Mouse (Mus musculus) midbrain, embryonic 10.5 days (tissue): ENCODE measurements around the gene Diras1. TPM values are rescaled to one million over a fixed set of nuclear protein-coding genes. Genes with fewer than 3 reads are reported as not detected.

Experiments used
- DNase-seq: peaks from one replicate; pipeline ENCODE4 v3.0.0-alpha.2; 2017; ENCODE audit warnings: low spot score
- H3K27ac ChIP-seq: fragments of 300-500 bp; sonication (generic); replicated peaks from 2 replicates; pipeline ENCODE4 v1.5.1; 2016; ENCODE audit warnings: mild to moderate bottlenecking
- H3K27me3 ChIP-seq: fragments of 300-500 bp; sonication (generic); 2 replicates; pipeline ENCODE4 v1.6.1; 2016; ENCODE audit warnings: low read depth, mild to moderate bottlenecking; ENCODE audit not compliant: poor library complexity, severe bottlenecking
- H3K36me3 ChIP-seq: fragments of 300-500 bp; sonication (generic); 2 replicates; pipeline ENCODE4 v1.6.1; 2016; ENCODE audit warnings: mild to moderate bottlenecking, moderate library complexity
- H3K4me1 ChIP-seq: fragments of 300-500 bp; sonication (generic); 2 replicates; pipeline ENCODE4 v1.6.1; 2016
- H3K4me3 ChIP-seq: fragments of 300-500 bp; sonication (generic); 2 replicates; pipeline ENCODE4 v1.5.1; 2016; ENCODE audit warnings: mild to moderate bottlenecking, moderate library complexity
- H3K9me3 ChIP-seq: fragments of 300-500 bp; sonication (generic); replicated peaks from 2 replicates; pipeline ENCODE4 v1.6.1; 2016; ENCODE audit warnings: mild to moderate bottlenecking
- WGBS: fragments of 180-500 bp; shearing (Covaris S2); methylation state at CpG from one replicate; pipeline ENCODE4 v1.1.7; 2016; 5-methylcytosine and 5-hydroxymethylcytosine counted together
- polyA plus RNA-seq: library from polyadenylated mRNA; unstranded; fragments of >200 nt; fragmentation: Nextera tagmentation; extraction: Ambion mirVana; gene quantifications from 2 replicates; pipeline ENCODE4 v1.2.1, GENCODE M21; 2016

The Diras1 gene
- polyA plus RNA-seq, 1 experiment from 2014 or later: 3.0 TPM

DNA sequence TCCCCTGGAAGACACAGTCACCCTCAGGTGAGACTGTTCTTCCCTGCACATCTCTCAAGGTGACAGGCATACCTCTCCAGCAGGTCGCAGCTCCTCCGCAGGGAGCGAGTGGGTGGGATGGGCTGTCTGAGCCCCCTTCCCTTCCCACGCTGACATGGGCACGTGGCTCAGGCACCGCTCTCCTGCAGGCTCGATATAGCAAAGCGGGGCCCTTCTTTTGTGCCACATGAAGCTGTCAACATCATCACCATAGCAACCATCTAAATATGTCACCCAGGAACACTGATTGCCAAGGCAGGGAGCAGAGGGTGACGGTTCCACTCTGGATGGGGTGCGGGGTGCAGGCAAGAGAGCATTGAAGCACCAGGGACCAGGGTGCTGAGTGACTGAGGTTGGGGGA is 24.3 kb downstream of the Diras1 start:
- no peak for DNase-seq
- Histone ChIP-seq H3K27ac (no peak overlapping the region), H3K4me1 (peaks cover 32% of the 10 kb centered on the region), H3K4me3 (0 out of 2 replicates have a peak overlapping the region, but pooled peaks have one; percentile 5), H3K9me3 (no peaks in the 10 kb centered on the region), H3K27me3 (peaks cover 29% of the 10 kb centered on the region), H3K36me3 (no peaks in the 10 kb centered on the region)
- WGBS: 59% methylated on average over 10 of the region's 10 CpGs

DNA sequence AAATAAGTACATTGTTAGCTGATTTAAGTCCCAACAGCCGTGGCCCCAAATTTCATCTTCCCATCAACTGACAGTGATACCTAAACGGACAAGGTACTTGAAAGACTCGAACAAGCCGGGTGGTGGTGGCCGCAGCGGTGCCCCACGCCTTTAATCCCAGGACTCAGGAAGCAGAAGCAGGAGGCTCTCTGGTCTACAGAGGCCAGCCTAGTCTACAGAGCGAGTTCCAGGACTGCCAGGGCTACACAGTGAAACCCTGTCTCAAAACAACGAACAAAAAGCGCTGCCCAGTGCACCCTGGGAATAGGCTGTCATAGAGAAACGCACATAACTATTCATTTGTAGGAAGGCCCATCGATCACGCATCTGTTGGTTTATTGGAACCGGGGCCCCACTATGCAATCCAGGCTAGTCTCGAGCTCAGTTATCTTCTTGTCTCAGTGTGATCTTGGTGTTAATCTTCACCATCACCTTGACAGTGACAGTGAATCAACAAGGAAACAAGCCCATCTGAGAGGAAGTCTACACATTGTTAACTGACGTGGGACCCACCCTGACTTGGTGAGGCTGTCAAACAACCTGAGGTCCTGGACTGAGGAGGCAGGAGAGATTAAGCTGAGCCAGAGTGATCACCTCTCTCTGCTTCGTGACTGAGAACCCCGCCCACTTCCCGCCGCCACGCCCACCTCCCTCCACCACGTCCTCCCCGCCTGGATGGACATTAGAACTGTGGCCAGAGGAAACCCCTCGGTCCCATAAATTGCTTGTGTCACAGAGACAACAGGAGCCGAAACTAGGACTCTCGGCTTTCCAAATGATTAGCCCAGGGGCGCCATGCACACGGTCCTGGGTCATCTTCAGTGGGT is 25.0 kb downstream of the Diras1 start:
- Histone ChIP-seq H3K9me3 (no peaks in the 10 kb centered on the region), H3K36me3 (no peaks in the 10 kb centered on the region), H3K27ac (no peak overlapping the region), H3K4me1 (peaks cover 32% of the 10 kb centered on the region), H3K4me3 (0 out of 2 replicates have a peak overlapping the region, but pooled peaks have one; percentile 5), H3K27me3 (peaks cover 29% of the 10 kb centered on the region)
- no peak for DNase-seq
- 51% methylated on average over 28 of the region's 28 CpGs for WGBS

GRCm38 (mm10) chr10:80999362-81000196 is 25.9 kb downstream of the Diras1 start:
- 34% methylated on average over 37 of the region's 37 CpGs for WGBS
- Histone ChIP-seq H3K27ac (peak overlapping the region; percentile 49), H3K36me3 (no peaks in the 10 kb centered on the region), H3K4me3 (peak overlapping the region; percentile 16; the same call in 1 of the 2 replicates), H3K27me3 (peaks cover 29% of the 10 kb centered on the region), H3K9me3 (no peaks in the 10 kb centered on the region), H3K4me1 (peaks cover 37% of the 10 kb centered on the region)
- DNase-seq: peak; percentile 85

GRCm38 (mm10) chr10:80998778-80999177 is 26.7 kb downstream of the Diras1 start:
- Histone ChIP-seq H3K4me3 (no peak overlapping the region), H3K4me1 (peaks cover 37% of the 10 kb centered on the region), H3K9me3 (no peaks in the 10 kb centered on the region), H3K27ac (no peak overlapping the region), H3K27me3 (peaks cover 31% of the 10 kb centered on the region), H3K36me3 (no peaks in the 10 kb centered on the region)
- peak; percentile 57 for DNase-seq
- 24% methylated on average over 12 of the region's 12 CpGs for WGBS

- Histone ChIP-seq H3K9me3 (no peaks in the 10 kb centered on the region), H3K36me3 (no peaks in the 10 kb centered on the region), H3K27me3 (peaks cover 34% of the 10 kb centered on the region), H3K4me1 (peaks cover 40% of the 10 kb centered on the region), H3K4me3 (no peak overlapping the region), H3K27ac (no peak overlapping the region)
- WGBS: 48% methylated on average over 14 of the region's 14 CpGs
- no peak for DNase-seq
Observed at GRCm38 (mm10) chr10:80998021-80998420, 27.4 kb downstream of the Diras1 start.

- Histone ChIP-seq H3K4me3 (no peak overlapping the region), H3K27me3 (peaks cover 41% of the 10 kb centered on the region), H3K27ac (no peak overlapping the region), H3K36me3 (no peaks in the 10 kb centered on the region), H3K9me3 (no peaks in the 10 kb centered on the region), H3K4me1 (peaks cover 40% of the 10 kb centered on the region)
- 85% methylated on average over 8 of the region's 8 CpGs for WGBS
- no peak for DNase-seq
Observed at GRCm38 (mm10) chr10:80997332-80997731, 28.1 kb downstream of the Diras1 start.

- peaks cover 37% of the 10 kb centered on the region for H3K27me3 ChIP-seq
Observed at GRCm38 (mm10) chr10:80996501-80996900, 29.0 kb downstream of the Diras1 start.

DNA sequence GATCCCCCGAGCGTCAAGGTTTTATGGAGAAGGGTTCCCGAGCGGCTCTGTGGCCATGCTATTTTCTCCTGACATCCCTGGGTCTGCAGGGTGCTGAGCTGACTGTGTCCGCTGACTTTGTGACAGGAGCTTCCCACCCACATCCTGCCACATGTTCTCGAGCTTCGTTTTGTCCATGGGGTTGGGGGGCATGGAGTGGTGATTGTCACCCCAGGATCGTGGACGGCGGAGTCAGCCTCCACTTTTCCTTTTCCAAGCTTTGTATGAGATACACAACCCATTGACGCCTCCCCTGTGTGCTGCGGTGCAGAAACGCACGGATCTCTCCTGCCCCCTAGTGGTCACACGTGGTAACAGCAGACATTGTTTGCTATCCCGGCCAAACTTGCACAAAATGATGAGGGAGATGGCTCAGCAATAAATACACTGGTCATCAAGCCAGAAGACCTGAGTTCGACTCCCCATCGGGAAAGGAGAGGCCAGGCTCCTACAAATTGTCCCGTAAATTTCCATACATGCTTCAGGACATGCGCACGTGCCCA is 30.3 kb downstream of the Diras1 start:
- Histone ChIP-seq H3K36me3 (no peaks in the 10 kb centered on the region), H3K27me3 (peaks cover 32% of the 10 kb centered on the region), H3K4me3 (no peak overlapping the region), H3K4me1 (peaks cover 21% of the 10 kb centered on the region), H3K9me3 (no peaks in the 10 kb centered on the region), H3K27ac (no peak overlapping the region)
- 16% methylated on average over 21 of the region's 21 CpGs for WGBS
- DNase-seq: peak; percentile 79

More at GRCm38 (mm10) chr10:80996501-80996900, 29.0 kb downstream of the Diras1 start:
- no peak for DNase-seq
- WGBS: 95% methylated on average over 8 of the region's 8 CpGs
- H3K9me3 ChIP-seq: no peaks in the 10 kb centered on the region
- no peaks in the 10 kb centered on the region for H3K36me3 ChIP-seq
- H3K27ac ChIP-seq: no peak overlapping the region
- no peak overlapping the region for H3K4me3 ChIP-seq
- H3K4me1 ChIP-seq: peaks cover 35% of the 10 kb centered on the region

DNA sequence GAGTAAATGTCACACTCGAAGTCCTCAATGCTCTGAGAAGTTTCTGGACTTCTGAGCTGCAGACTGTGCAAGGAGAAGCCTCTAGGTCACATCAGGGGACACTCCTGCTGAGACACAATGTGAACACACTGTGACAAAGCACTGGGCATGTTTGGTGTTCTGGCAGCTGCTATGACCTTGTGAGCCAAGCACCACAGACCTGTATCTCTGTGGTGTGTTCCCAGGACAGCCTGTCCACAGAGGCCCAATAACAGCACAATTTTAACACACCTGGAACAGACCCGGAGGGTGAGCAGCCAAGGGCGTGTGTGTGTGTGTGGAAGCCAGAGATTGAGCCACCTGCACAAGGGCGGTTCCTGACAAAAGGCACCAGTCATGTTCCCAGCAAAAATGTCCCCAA is 30.8 kb downstream of the Diras1 start:
- 61% methylated on average over 4 of the region's 4 CpGs for WGBS
- peaks cover 16% of the 10 kb centered on the region for H3K4me1 ChIP-seq

DNA sequence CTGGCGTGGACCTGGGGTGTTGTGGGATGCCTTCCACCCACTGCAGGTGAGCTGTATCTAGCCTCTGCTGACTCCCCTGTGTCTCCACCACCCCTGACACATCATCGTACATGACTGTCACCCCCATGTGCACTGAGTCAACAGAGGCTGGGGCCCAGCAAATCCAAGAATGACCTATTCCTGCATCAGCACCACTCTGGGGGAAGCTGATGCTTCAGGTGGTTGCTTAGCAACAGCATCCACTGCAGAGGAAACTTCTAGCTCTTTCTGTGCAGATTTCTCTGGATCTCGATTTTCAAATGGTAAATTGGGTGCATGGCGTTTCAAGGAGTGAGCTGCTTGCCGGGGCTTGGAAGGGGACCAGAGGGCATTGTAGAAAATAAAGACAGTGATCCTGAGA is 32.2 kb downstream of the Diras1 start:
- no peak for DNase-seq
- Histone ChIP-seq H3K4me1 (peaks cover 12% of the 10 kb centered on the region), H3K9me3 (no peaks in the 10 kb centered on the region), H3K27ac (no peak overlapping the region), H3K4me3 (no peak overlapping the region), H3K36me3 (no peaks in the 10 kb centered on the region), H3K27me3 (peaks cover 35% of the 10 kb centered on the region)
- 69% methylated on average over 5 of the region's 5 CpGs for WGBS

More for the DNA sequence above, 30.8 kb downstream of the Diras1 start:
- H3K36me3 ChIP-seq: no peaks in the 10 kb centered on the region
- H3K9me3 ChIP-seq: no peaks in the 10 kb centered on the region
- no peak overlapping the region for H3K27ac ChIP-seq
- no peak overlapping the region for H3K4me3 ChIP-seq
- H3K27me3 ChIP-seq: peaks cover 31% of the 10 kb centered on the region
- no peak for DNase-seq

DNA sequence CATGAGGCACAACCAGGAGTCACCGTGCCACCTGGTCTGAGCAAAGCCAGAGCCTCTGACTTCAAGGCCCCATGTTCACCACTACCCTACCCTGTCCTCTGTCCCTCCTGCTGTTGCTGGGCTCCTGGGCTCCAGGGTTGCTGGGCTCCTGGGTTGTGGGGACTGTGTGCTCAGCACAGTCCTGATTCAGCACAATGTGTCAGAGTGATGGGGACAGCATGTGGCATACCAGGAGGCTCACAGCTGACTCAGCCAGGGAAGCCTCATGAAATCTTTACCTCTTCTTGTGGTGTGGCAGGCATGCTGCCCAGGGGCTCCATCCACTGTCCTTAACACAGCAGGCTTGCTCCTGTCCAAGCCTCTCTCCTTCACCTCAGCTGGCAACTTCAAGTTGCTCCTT is 33.5 kb downstream of the Diras1 start:
- peaks cover 38% of the 10 kb centered on the region for H3K27me3 ChIP-seq
- 83% methylated on average over 1 of the region's 1 CpGs for WGBS
- H3K4me3 ChIP-seq: no peak overlapping the region
- no peaks in the 10 kb centered on the region for H3K36me3 ChIP-seq
- H3K27ac ChIP-seq: no peak overlapping the region
- no peak for DNase-seq
- H3K4me1 ChIP-seq: peaks cover 17% of the 10 kb centered on the region
- H3K9me3 ChIP-seq: no peaks in the 10 kb centered on the region

- 12% methylated on average over 3 of the region's 3 CpGs for WGBS
- Histone ChIP-seq H3K36me3 (no peaks in the 10 kb centered on the region), H3K4me3 (no peak overlapping the region), H3K27ac (no peak overlapping the region), H3K9me3 (no peaks in the 10 kb centered on the region), H3K4me1 (peaks cover 17% of the 10 kb centered on the region), H3K27me3 (peaks cover 48% of the 10 kb centered on the region)
- DNase-seq: no peak
Observed at GRCm38 (mm10) chr10:80991007-80991406, 34.5 kb downstream of the Diras1 start.
